Mouse (Mus musculus) lung, adult 2 months (tissue): ENCODE data around the gene Arid5b.

Experiments used
- CTCF ChIP-seq: fragments of 200-500 bp; IDR thresholded peaks from 2 replicates; pipeline ENCODE4 v1.5.1; 2011; ENCODE audit warnings: mild to moderate bottlenecking, low read length, control low read depth; ENCODE audit not compliant: insufficient read depth
- POLR2A ChIP-seq: fragments of 200-500 bp; IDR thresholded peaks from 2 replicates; pipeline ENCODE4 v1.6.1; 2011; ENCODE audit warnings: low read depth, mild to moderate bottlenecking, control low read depth, low read length, borderline replicate concordance; ENCODE audit errors: extremely low read depth

DNA sequence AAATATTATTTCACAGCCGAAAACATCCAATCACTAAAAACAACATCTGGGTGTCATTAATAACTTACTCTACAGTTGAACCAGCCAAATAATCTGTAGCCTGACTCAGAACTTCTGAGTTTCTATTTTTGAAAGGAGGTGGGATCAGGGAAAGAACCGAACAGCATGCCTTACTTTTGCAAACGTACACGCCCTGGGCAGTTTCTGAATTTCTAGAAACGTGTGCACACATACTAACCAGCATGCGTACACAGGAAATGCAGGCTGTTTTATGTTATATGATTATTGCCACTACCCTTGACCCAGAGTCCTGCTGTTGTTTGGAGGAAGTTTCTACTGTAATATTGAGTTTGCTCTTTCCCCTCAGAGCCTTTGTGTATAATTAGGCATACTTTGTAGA is 109.9 kb downstream of the Arid5b start:
- TF ChIP-seq CTCF: no peak
- TF ChIP-seq POLR2A: no peak
